Mouse (Mus musculus) CH12F3 (cell line): ENCODE measurements around the gene Vmn1r95.
"Not testable (repeated sequence)": the region's sequence is repeated elsewhere in the genome, so short reads cannot be mapped to it uniquely, and the experiment has no call there.

Source experiments
- in situ Hi-C: fragments of 300-500 bp; cut with MboI; formaldehyde crosslinking; loops from 2 replicates; pipeline ENCODE4 v1.14.3; 2020; ENCODE audit warnings: low sequenced_read_pairs

The Vmn1r95 gene

DNA sequence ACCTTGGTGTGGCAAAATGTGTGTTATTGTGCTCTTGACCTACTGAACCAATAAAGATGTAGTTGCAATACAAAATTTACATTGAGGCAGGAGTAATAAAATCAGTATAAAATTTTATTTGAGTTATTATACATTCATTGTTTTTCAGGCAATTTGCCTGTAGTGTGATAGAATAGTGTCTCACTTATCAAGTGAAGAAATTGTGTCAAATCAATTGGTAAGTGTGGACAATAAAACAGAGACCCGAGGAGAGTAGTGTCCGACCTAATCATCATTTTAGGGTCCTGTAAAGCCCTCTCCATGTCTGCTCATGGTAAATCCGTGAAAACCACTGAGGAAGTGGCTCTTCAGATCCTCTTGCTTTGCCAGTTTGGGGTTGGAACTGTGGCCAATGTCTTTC is at the start of gene Vmn1r95:
Gene Vmn1r95 (plus strand): TSS at position 301 of the 400 bp plus-strand sequence.
- in situ Hi-C loops: not testable (repeated sequence)

DNA sequence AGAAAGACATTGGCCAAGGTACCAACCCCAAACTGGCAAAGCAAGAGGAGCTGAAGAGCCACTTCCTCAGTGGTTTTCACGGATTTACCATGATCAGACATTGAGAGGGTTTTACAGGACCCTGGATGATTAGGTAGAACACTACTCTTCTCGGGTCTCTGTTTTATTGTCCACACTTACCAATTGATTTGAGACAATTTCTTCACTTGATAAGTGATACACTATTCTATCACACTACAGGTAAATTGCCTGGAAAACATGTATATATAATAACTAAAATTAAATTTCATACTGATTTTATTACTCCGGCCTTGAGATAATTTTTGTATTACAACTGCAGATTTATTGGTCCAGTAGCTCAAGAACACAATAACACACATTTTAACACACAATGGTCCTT is 25.2 kb upstream of the Vmn1r95 start, which contains the start of gene Vmn1r94:
Gene Vmn1r94 (minus strand): TSS at position 101 of the 400 bp plus-strand sequence.
- in situ Hi-C loops: not testable (repeated sequence)

DNA sequence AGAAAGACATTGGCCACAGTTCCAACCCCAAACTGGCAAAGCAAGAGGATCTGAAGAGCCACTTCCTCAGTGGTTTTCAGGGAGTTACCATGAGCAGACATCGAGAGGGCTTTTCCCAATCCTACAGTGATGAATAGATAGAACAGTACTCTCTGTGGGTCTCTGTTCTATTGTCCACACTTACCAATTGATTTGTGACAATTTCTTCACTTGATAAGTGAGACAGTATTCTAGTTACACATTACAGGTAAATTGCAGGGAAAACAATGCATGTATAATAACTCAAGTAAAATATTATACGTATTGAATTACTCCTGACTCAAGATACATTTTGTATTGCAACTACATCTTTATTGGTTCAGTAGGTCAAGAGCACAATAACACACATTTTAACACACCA is 12.0 kb downstream of the Vmn1r95 start, which contains the start of gene Gm6164:
Gene Gm6164 (minus strand): TSS at position 101 of the 400 bp plus-strand sequence.
- in situ Hi-C loops: not testable (repeated sequence)

DNA sequence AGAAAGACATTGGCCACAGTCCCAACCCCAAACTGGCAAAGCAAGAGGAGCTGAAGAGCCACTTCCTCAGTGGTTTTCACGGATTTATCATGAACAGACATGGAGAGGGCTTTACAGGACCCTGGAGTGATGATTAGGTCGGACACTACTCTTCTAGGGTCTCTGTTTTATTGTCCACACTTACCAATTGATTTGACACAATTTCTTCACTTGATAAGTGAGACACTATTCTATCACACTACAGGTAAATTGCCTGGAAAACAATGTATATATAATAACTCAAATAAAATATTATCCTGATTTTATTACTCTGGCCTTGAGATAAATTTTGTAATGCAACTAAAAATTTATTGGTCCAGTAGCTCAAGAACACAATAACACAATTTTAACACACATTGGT is 40.2 kb downstream of the Vmn1r95 start, which contains the start of gene Gm4498:
Gene Gm4498 (minus strand): TSS at position 101 of the 400 bp plus-strand sequence.
- in situ Hi-C loops: not testable (repeated sequence)
